Mouse (Mus musculus) thymus, adult 2 months (tissue): ENCODE measurements around the gene Socs2.

Source experiments
- CTCF ChIP-seq: fragments of 200-500 bp; IDR thresholded peaks from 2 replicates; pipeline ENCODE4 v1.5.1; 2012; ENCODE audit warnings: mild to moderate bottlenecking, control low read depth, low read length, moderate library complexity, borderline replicate concordance; ENCODE audit not compliant: control insufficient read depth, poor library complexity, insufficient read depth; ENCODE audit errors: extremely low read depth
- POLR2A ChIP-seq: fragments of 200-500 bp; IDR thresholded peaks from 2 replicates; pipeline ENCODE4 v1.6.1; 2012; ENCODE audit warnings: mild to moderate bottlenecking, low read length, control low read depth, moderate library complexity; ENCODE audit not compliant: control insufficient read depth, poor library complexity, insufficient read depth; ENCODE audit errors: extremely low read depth

GRCm38 (mm10) chr10:95357721-95358120 lies 59.3 kb downstream of the Socs2 start:
- TF ChIP-seq CTCF, result no peak
- TF ChIP-seq POLR2A, result no peak
